Mouse (Mus musculus): ENCODE results near the gene Dtx1.

The Dtx1 gene

DNA sequence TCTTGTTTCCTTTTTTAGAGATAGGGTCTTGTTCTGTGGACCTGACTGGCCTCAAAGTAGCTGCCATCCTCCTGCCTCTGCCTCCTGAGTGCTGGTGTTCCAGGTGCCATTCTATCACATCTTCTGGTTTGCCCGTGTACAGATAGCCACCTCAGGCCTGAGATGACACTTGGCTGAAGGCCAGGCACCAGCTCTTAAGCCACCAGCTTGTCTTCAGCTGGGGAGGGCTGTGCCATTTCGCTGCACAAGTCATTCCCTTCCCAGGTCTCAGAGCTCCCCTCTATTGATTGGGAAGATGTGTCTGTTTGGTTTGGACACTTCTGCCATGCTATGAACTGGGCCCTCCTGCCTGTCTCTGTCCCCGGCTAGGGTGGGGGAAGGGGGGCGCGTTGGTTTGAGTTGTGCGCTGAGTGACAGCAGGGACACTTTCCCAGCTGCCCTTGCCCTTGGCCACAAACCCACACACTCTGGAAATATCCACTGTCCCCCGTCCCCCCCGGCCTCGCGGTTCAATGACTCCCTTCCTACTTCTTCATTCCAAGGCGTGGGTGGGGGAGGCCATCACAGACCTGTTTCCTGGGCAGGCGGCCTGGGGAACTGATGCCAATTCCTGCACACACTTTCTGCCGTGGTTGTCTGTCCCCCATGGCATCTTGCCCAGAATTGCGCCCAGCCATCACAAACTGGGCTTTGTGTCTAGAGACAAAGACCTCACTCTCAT, 68.2 kb downstream of the Dtx1 start:
- no peak for DNase-seq (ENCODE audit: low spot score in 2 of 2)

DNA sequence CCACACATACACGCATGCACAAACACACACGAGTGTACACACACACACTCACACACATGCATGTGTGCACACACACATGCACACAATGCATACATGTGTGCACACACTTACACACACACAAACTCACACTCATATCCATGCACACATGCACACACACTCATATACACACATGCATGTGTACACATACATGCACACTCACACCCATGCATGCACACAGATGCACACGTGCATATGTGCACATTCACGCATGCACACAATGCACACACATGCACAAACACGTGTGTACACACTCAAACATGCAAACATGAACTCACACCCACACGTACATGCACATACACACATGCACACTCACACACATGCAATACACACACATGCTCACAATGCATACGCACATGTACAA, 71.6 kb downstream of the Dtx1 start:
- DNase-seq (ENCODE audit: low spot score in 2 of 2) = no peak

DNA sequence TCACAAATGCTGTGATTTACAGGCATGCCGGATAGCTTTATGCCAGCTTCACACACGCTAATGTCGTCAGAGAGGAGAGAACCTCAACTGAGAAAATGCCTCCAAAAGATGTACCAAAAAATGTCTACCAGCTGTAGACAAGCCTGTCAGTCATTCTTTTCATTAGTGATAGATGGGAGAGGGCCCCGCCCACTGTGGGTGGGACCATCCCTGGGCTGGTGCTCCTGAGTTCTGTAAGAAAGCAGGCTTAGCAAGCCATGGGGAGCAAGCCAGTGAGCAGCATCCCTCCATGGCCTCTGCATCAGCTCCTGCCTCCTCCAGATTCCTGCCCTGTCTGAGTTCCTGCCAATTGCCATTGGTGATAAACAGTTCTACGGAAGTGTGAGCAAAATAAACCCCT, 76.1 kb downstream of the Dtx1 start:
- DNase-seq (ENCODE audit: low spot score in 2 of 2) = no peak

DNA sequence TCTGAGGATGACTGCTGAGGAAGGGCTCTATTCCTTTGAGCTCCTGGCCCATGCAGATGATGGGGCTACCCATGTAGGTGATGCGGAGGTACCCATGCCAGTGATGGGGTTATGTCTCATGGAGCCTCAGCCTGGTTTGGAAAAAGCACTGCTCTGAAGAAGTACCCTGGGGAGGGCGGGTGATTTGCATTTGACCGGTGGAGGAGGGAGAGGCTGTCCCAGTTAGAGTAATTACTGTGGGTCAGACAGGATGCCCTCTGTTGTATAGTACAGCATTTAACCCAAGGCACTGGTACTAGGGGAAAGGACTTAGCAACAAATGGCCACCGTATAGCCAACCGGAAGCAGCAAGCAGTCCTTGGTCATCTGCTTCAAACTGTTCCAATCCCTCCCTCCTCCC, 76.9 kb downstream of the Dtx1 start:
- DNase-seq (ENCODE audit: low spot score in 2 of 2) = no peak

DNA sequence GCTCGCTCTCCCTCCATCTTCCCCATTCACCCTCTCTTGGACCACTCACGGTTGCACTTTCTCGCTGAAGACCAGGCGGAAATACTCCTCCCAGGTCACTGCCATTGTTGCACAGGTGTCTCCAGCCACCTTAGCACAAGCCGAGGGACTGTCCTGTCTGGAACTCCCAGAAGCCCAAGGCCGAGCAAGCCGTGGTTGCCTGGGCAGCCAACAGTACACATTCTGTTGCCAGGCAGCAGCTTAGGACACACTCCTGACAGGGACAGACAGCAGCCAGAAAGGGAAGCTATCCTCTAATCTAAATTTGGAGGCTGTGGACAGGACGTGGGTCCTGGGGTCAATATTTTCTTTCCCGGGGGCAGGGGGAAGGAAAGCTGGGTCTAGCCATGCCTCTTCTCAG, 77.6 kb downstream of the Dtx1 start, which contains the start of gene Cfap73:
Gene Cfap73, minus strand, starts transcription at position 105 of the 400 bp plus-strand sequence.
- no peak for DNase-seq (ENCODE audit: low spot score in 2 of 2)

DNA sequence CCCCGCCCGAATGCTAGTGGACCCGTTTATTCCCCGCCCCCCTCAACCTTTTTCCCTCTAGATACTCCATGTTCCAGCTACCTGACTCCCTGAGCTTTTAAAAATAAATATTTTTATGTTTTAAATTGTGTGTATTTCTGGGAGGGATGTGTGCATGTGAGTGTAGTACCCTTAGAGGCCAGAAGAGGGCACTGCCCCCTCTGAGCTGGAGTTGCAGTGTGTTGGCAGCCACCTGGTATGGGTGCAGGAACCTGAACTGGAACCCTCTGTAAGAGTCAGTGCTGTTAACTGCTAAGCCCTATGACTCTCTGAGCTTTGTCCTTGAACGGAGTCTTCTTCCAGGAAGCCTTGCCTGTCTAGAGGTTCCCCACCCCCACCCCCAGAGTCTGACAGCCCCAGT, 79.8 kb downstream of the Dtx1 start:
- no peak for DNase-seq (ENCODE audit: low spot score in 2 of 2)

DNA sequence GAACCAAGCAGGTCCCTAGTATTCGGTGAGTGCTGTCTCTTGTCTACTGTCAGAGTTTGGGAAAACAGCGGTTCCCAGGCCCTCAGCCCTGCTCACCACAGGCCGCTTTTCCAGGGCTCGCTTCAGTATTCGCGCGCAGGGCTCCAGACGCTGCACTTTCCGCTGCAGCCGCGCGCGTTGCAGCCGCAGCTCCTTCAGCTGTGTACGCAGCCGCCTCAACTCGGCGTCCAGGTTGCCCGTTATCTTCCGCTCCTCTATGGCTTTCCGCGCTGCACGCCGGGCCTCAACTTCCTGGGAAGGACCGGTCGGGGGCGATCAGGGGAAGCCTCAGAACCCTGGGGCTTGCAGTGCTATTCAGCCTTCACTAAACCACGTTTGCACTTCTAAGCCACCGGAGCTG, 80.6 kb downstream of the Dtx1 start:
- DNase-seq (ENCODE audit: low spot score in 2 of 2) = no peak

Measured in spleen, postnatal 4 days (tissue).